ENCODE assay signal across 28 mouse cellular contexts in the genomic region with DNA sequence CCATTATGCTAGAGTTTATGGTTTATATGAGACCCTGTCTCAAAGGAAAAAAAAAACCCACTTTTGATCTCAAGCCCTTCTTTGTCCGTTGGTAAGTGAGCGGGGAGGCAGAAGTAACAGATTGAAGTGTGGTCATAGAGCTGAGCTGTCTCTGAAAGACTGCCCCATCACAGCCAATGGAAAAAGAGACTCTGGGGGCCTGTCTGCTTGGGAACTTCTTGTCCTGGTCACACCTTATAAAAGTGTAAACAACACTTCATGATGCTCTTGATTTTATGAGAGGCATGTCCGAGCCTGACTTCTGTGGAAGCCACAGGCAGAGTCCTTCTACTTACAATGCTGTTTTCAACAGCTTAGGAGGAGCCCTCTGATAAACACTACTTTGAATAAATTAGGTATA. TPM values are rescaled to one million over a fixed set of nuclear protein-coding genes. Genes with fewer than 3 reads are reported as not detected.
A peak's percentile ranks its signal among the peaks of the same experiment; 100 is the strongest.
DNase-seq lines count a peak whose midpoint lies in the region; ATAC-seq and TF ChIP-seq lines count a peak whose summit lies in the region.
"Had no signal": no experiment of that assay in that cellular context is flagged by ENCODE, and none has a peak within 500 bp of the region (broad histone marks: within the 10 kb centered on the region; RNA-seq: fewer than 3 reads in every experiment).

No protein-coding gene starts in this region.

- H3K4me2 ChIP-seq in kidney, embryonic 16.5 days (replicated peaks; ENCODE audit: low read depth, low read length), result no peak overlapping the region
- H3K4me2 ChIP-seq in lung, postnatal 0 days (replicated peaks; ENCODE audit: low read depth, low read length), result no peak overlapping the region
- H3K4me2 ChIP-seq: embryonic facial prominence, embryonic 12.5 days; embryonic facial prominence, embryonic 15.5 days; heart, embryonic 11.5 days; hindbrain, embryonic 13.5 days had no signal

- no peaks in the 10 kb centered on the region for H3K27me3 ChIP-seq in kidney, embryonic 16.5 days (ENCODE audit: insufficient read depth, low read length)
- H3K27me3 ChIP-seq in lung, postnatal 0 days (replicated peaks; ENCODE audit: insufficient read depth, low read length), result no peaks in the 10 kb centered on the region
- H3K27me3 ChIP-seq: embryonic facial prominence, embryonic 12.5 days; embryonic facial prominence, embryonic 15.5 days; hindbrain, embryonic 13.5 days had no signal

- no peak for TF ChIP-seq CTCF in lung, postnatal 0 days (IDR thresholded peaks at IDR 0.05)

- peak; percentile 80 for TF ChIP-seq EP300 in lung, postnatal 0 days (IDR thresholded peaks at IDR 0.05)

- H3K36me3 ChIP-seq in kidney, embryonic 16.5 days (ENCODE audit: insufficient read depth, low read length), result no peaks in the 10 kb centered on the region
- no peaks in the 10 kb centered on the region for H3K36me3 ChIP-seq in lung, postnatal 0 days (ENCODE audit: insufficient read depth, low read length)
- H3K36me3 ChIP-seq: embryonic facial prominence, embryonic 12.5 days; embryonic facial prominence, embryonic 15.5 days; hindbrain, embryonic 10.5 days; hindbrain, embryonic 13.5 days had no signal

- DNase-seq in kidney, adult 18-20 months, result peak; percentile 31
- no peak for DNase-seq in kidney, adult 11 months
- peak; percentile 31 to 57 for DNase-seq in kidney, postnatal 36 days
- DNase-seq in lung, postnatal 0 days (ENCODE audit: low spot score), result peak; percentile 44
- DNase-seq in lung, postnatal 25 days (ENCODE audit: low spot score), result no peak
- DNase-seq: adrenal gland, adult 2 months; adrenal gland, postnatal 14 days; cerebellum, adult 11 months; cerebellum, adult 2 months; cerebellum, adult 9-11 months; cerebellum, postnatal 25 days; forebrain, postnatal 0 days; gastrocnemius, adult 2 months; gastrocnemius, postnatal 14 days; heart, adult 18-20 months; heart, postnatal 10 days; heart, postnatal 36 days had no signal

- H3K9me3 ChIP-seq in kidney, embryonic 16.5 days (ENCODE audit: low read length), result peaks cover 6% of the 10 kb centered on the region; the same call in 1 of the 2 replicates
- no peaks in the 10 kb centered on the region for H3K9me3 ChIP-seq in lung, postnatal 0 days (ENCODE audit: low read length)
- H3K9me3 ChIP-seq: embryonic facial prominence, embryonic 12.5 days; embryonic facial prominence, embryonic 15.5 days had no signal

- no peak overlapping the region for H3K9ac ChIP-seq in kidney, embryonic 16.5 days (replicated peaks; ENCODE audit: low read length)
- H3K9ac ChIP-seq in lung, postnatal 0 days (replicated peaks; ENCODE audit: low read depth), result no peak overlapping the region
- H3K9ac ChIP-seq: embryonic facial prominence, embryonic 12.5 days; embryonic facial prominence, embryonic 15.5 days; forebrain, postnatal 0 days; hindbrain, embryonic 13.5 days had no signal

- no peaks in the 10 kb centered on the region for H3K4me1 ChIP-seq in kidney, embryonic 16.5 days (ENCODE audit: insufficient read depth, low read length)
- no peaks in the 10 kb centered on the region for H3K4me1 ChIP-seq in lung, postnatal 0 days (ENCODE audit: insufficient read depth, low read depth, low read length)
- H3K4me1 ChIP-seq: embryonic facial prominence, embryonic 12.5 days; embryonic facial prominence, embryonic 15.5 days; hindbrain, embryonic 13.5 days had no signal

- H3K27ac ChIP-seq in kidney, embryonic 16.5 days (ENCODE audit: low read length), result no peak overlapping the region
- H3K27ac ChIP-seq in lung, postnatal 0 days (ENCODE audit: low read length), result no peak overlapping the region
- H3K27ac ChIP-seq: embryonic facial prominence, embryonic 12.5 days; embryonic facial prominence, embryonic 15.5 days; gastrocnemius, adult 2 months; hindbrain, embryonic 10.5 days; hindbrain, embryonic 13.5 days had no signal

- no peak for ATAC-seq in kidney, embryonic 16.5 days (ENCODE audit: low FRiP score, low TSS enrichment)
- ATAC-seq in lung, postnatal 0 days, result peak; percentile 77
- ATAC-seq: CD4-positive, CD25-positive, alpha-beta regulatory T cell, adult 4 months; forebrain, embryonic 14.5 days; forebrain, postnatal 0 days; hindbrain, embryonic 16.5 days had no signal

- H3K4me3 ChIP-seq in kidney, embryonic 16.5 days (ENCODE audit: low read length), result no peak overlapping the region
- H3K4me3 ChIP-seq in lung, postnatal 0 days (ENCODE audit: low read depth, low read length), result no peak overlapping the region
- H3K4me3 ChIP-seq: embryonic facial prominence, embryonic 12.5 days; embryonic facial prominence, embryonic 15.5 days; gastrocnemius, adult 2 months; hindbrain, embryonic 10.5 days; hindbrain, embryonic 13.5 days had no signal

- WGBS in kidney, embryonic 16.5 days, result 36% methylated on average over 3 of the region's 3 CpGs
- WGBS in lung, postnatal 0 days, result 28% methylated on average over 3 of the region's 3 CpGs

RNA-seq across cellular contexts. Expression of gene Acmsd, which starts 1.9 kb away (rescaled TPM):
- polyA plus RNA-seq in kidney, embryonic 16.5 days (2015; fragmentation: Nextera tagmentation; extraction: Ambion mirVana), result 2.0 and 3.2 TPM in 2 replicates
- polyA plus RNA-seq in lung, postnatal 0 days (2015; fragmentation: Nextera tagmentation; extraction: Ambion mirVana), result 0.21 and 0.44 TPM in 2 replicates
- polyA plus RNA-seq: adrenal gland, adult 2 months; C2C12; forebrain, embryonic 14.5 days; forebrain, postnatal 0 days; frontal cortex, adult 2 months; hindbrain, embryonic 13.5 days had no signal

RNA-seq across cellular contexts. Expression of gene Ccnt2, which starts 42.9 kb away (rescaled TPM):
- 76.9 and 88.9 TPM in 2 replicates for polyA plus RNA-seq in kidney, embryonic 16.5 days (2015; fragmentation: Nextera tagmentation; extraction: Ambion mirVana)
- polyA plus RNA-seq in lung, postnatal 0 days (2015; fragmentation: Nextera tagmentation; extraction: Ambion mirVana), result 43.7 and 54.7 TPM in 2 replicates

RNA-seq across cellular contexts. Expression of gene Tmem163, which starts 51.7 kb away (rescaled TPM):
- polyA plus RNA-seq in kidney, embryonic 16.5 days (2015; fragmentation: Nextera tagmentation; extraction: Ambion mirVana), result 0.99 and 1.7 TPM in 2 replicates
- polyA plus RNA-seq in lung, postnatal 0 days (2015; fragmentation: Nextera tagmentation; extraction: Ambion mirVana), result 19.6 and 20.0 TPM in 2 replicates

Comparison
In these comparisons a context has a peak if more than half of its experiments do, and no peak if none do; other contexts are left out.
1. DNase-seq: peak in kidney, adult 18-20 months (single experiment), kidney, postnatal 36 days (2 of 2) and lung, postnatal 0 days (single experiment); none in kidney, adult 11 months (single experiment) and lung, postnatal 25 days (single experiment).